Comparison of ENCODE assay signal across 8 mouse cellular contexts in genomic region chr14:14346813-14347100, GRCm38 (mm10). TPM values are rescaled to one million over a fixed set of nuclear protein-coding genes. Genes with fewer than 3 reads are reported as not detected.
A peak's percentile ranks its signal among the peaks of the same experiment; 100 is the strongest.
DNase-seq lines count a peak whose midpoint lies in the region; ATAC-seq lines count a peak whose summit lies in the region.

No protein-coding gene starts in this region.

- DNase-seq in kidney, postnatal 14 days, result no peak
- no peak for DNase-seq in hindbrain, embryonic 10.5 days (ENCODE audit: low spot score)
- DNase-seq in midbrain, embryonic 11.5 days (ENCODE audit: low spot score, missing footprints), result no peak
- DNase-seq in cerebellum, adult 9-10 months, result no peak
- DNase-seq in left cerebral cortex, adult 9 months (ENCODE audit: low spot score in 2 of 2), result no peak

- H3K9me3 ChIP-seq in kidney, embryonic 16.5 days (ENCODE audit: low read length), result peaks cover 59% of the 10 kb centered on the region
- peaks cover 64% of the 10 kb centered on the region for H3K9me3 ChIP-seq in hindbrain, embryonic 10.5 days
- peaks cover 48% of the 10 kb centered on the region for H3K9me3 ChIP-seq in midbrain, embryonic 11.5 days (ENCODE audit: control insufficient read depth, low read length)

- peaks cover 24% of the 10 kb centered on the region; the same call in 1 of the 2 replicates for H3K36me3 ChIP-seq in kidney, embryonic 16.5 days (ENCODE audit: insufficient read depth, low read length)
- peaks cover 35% of the 10 kb centered on the region for H3K36me3 ChIP-seq in hindbrain, embryonic 10.5 days
- 0 out of 2 replicates have a peak, but pooled peaks cover 2% of the 10 kb centered on the region for H3K36me3 ChIP-seq in midbrain, embryonic 11.5 days (ENCODE audit: control insufficient read depth, insufficient read depth, low read length)

- H3K4me1 ChIP-seq in kidney, embryonic 16.5 days (ENCODE audit: insufficient read depth, low read length), result peaks cover 2% of the 10 kb centered on the region; the same call in 1 of the 2 replicates
- H3K4me1 ChIP-seq in brown adipose tissue, adult 24 weeks (ENCODE audit: control insufficient read depth, insufficient read depth, insufficient read length, low read length), result no peaks in the 10 kb centered on the region
- peaks cover 12% of the 10 kb centered on the region; the same call in 1 of the 2 replicates for H3K4me1 ChIP-seq in hindbrain, embryonic 10.5 days (replicated peaks)
- no peaks in the 10 kb centered on the region; the same call in 1 of the 2 replicates for H3K4me1 ChIP-seq in midbrain, embryonic 11.5 days (ENCODE audit: control insufficient read depth, insufficient read depth, low read length)

- ATAC-seq in kidney, embryonic 16.5 days (ENCODE audit: low FRiP score, low TSS enrichment), result peak; percentile 28
- peak; percentile 10; the same call in 1 of the 2 replicates for ATAC-seq in midbrain, embryonic 11.5 days (ENCODE audit: low FRiP score)
- no peak for ATAC-seq in frontal cortex, adult (ENCODE audit: low TSS enrichment)

- H3K27ac ChIP-seq in kidney, embryonic 16.5 days (ENCODE audit: low read length), result peak overlapping the region; percentile 74; the same call in 1 of the 2 replicates
- peak overlapping the region; percentile 90 for H3K27ac ChIP-seq in brown adipose tissue, adult 24 weeks (replicated peaks; ENCODE audit: low read depth, low read length)
- H3K27ac ChIP-seq in hindbrain, embryonic 10.5 days, result peak overlapping the region; percentile 89
- H3K27ac ChIP-seq in midbrain, embryonic 11.5 days (ENCODE audit: low read depth, low read length), result no peak overlapping the region

- H3K4me3 ChIP-seq in kidney, embryonic 16.5 days (ENCODE audit: low read length), result peak overlapping the region; percentile 69
- peak overlapping the region; percentile 71 for H3K4me3 ChIP-seq in brown adipose tissue, adult 24 weeks (ENCODE audit: insufficient read depth, low read depth, low read length)
- peak overlapping the region; percentile 72 for H3K4me3 ChIP-seq in hindbrain, embryonic 10.5 days
- peak overlapping the region; percentile 65 for H3K4me3 ChIP-seq in midbrain, embryonic 11.5 days (ENCODE audit: low read depth, low read length)

- peak overlapping the region; percentile 76 for H3K9ac ChIP-seq in kidney, embryonic 16.5 days (replicated peaks; ENCODE audit: low read length)
- peak overlapping the region; percentile 63 for H3K9ac ChIP-seq in midbrain, embryonic 11.5 days (ENCODE audit: low read length)

- H3K27me3 ChIP-seq in kidney, embryonic 16.5 days (ENCODE audit: insufficient read depth, low read length), result no peaks in the 10 kb centered on the region
- no peaks in the 10 kb centered on the region for H3K27me3 ChIP-seq in hindbrain, embryonic 10.5 days (ENCODE audit: insufficient read depth, poor library complexity, severe bottlenecking)
- no peaks in the 10 kb centered on the region for H3K27me3 ChIP-seq in midbrain, embryonic 11.5 days (ENCODE audit: control insufficient read depth, insufficient read depth, low read length)

- WGBS in kidney, embryonic 16.5 days, result 24% methylated on average over 16 of the region's 16 CpGs
- WGBS in hindbrain, embryonic 10.5 days, result 23% methylated on average over 16 of the region's 16 CpGs
- WGBS in midbrain, embryonic 11.5 days, result 33% methylated on average over 15 of the region's 16 CpGs

- peak overlapping the region; percentile 86 for H3K4me2 ChIP-seq in kidney, embryonic 16.5 days (replicated peaks; ENCODE audit: low read depth, low read length)
- H3K4me2 ChIP-seq in midbrain, embryonic 11.5 days, result peak overlapping the region; percentile 59

RNA-seq across cellular contexts. Expression of gene Il3ra, which starts 0.7 kb away (rescaled TPM):
- 6.9 and 7.0 TPM in 2 replicates for polyA plus RNA-seq in kidney, embryonic 16.5 days (2015; fragmentation: Nextera tagmentation; extraction: Ambion mirVana)
- polyA plus RNA-seq in brown adipose tissue, adult 24 weeks (2012; ENCODE audit: insufficient read depth, insufficient read length, missing spikeins), result 2.5 and 4.0 TPM in 2 replicates
- polyA plus RNA-seq in hindbrain, embryonic 10.5 days (2016; fragmentation: Nextera tagmentation; extraction: Ambion mirVana), result 2.1 and 5.2 TPM in 2 replicates
- polyA plus RNA-seq in midbrain, embryonic 11.5 days (2014; fragmentation: Nextera tagmentation; extraction: Ambion mirVana), result 2.4 and 2.7 TPM in 2 replicates

RNA-seq across cellular contexts. Expression of gene Olfr31, which starts 24.1 kb away (rescaled TPM):
- polyA plus RNA-seq in kidney, embryonic 16.5 days (2015; fragmentation: Nextera tagmentation; extraction: Ambion mirVana), result not detected in 2 replicates
- polyA plus RNA-seq in brown adipose tissue, adult 24 weeks (2012; ENCODE audit: insufficient read depth, insufficient read length, missing spikeins), result not detected in 2 replicates
- polyA plus RNA-seq in hindbrain, embryonic 10.5 days (2016; fragmentation: Nextera tagmentation; extraction: Ambion mirVana), result not detected in 2 replicates
- polyA plus RNA-seq in midbrain, embryonic 11.5 days (2014; fragmentation: Nextera tagmentation; extraction: Ambion mirVana), result not detected in 2 replicates

RNA-seq across cellular contexts. Expression of gene Olfr721-ps1, which starts 54.3 kb away (rescaled TPM):
- polyA plus RNA-seq in kidney, embryonic 16.5 days (2015; fragmentation: Nextera tagmentation; extraction: Ambion mirVana), result not detected in 2 replicates
- not detected in 2 replicates for polyA plus RNA-seq in brown adipose tissue, adult 24 weeks (2012; ENCODE audit: insufficient read depth, insufficient read length, missing spikeins)
- not detected in 2 replicates for polyA plus RNA-seq in hindbrain, embryonic 10.5 days (2016; fragmentation: Nextera tagmentation; extraction: Ambion mirVana)
- polyA plus RNA-seq in midbrain, embryonic 11.5 days (2014; fragmentation: Nextera tagmentation; extraction: Ambion mirVana), result not detected in 2 replicates
